Mouse (Mus musculus) right cerebral cortex, adult 18-20 months (tissue): ENCODE measurements at regions not wholly inside any gene's neighbourhood (a gene's known extent, or its start where the extent isn't known, plus 50 kb on each side); places are given as distances from the start of the nearest gene placed in this dataset.
A peak's percentile ranks its signal among the peaks of the same experiment; 100 is the strongest.

ENCODE experiments used
- DNase-seq: peaks from one replicate; pipeline ENCODE4 v3.0.0; 2022; ENCODE audit warnings: mixed read lengths

- DNase-seq = no peak
Measured at GRCm38 (mm10) chr4:124321221-124321620, 289.4 kb downstream of the 3100002H09Rik start.

DNA sequence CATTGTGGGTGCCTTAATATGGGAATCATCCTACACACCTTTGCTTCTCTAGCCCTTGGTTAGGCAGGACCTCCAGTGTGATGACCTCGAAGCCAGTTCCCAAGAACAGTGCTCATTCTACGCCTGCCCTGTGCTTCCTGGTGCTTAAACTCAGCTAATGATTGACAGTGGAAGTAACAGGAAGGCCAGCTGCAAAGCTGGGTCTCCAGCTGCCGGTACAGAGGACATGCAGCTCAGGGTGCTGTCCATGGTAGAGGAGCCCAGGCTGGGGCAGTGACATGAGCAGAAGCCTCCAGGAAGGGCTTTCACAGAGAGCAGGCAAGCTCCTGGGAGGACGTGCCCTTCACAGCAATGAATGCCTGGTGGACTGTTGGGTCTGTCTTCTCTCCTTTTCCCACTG lies 293.6 kb downstream of the 3100002H09Rik start:
- no peak for DNase-seq

DNA sequence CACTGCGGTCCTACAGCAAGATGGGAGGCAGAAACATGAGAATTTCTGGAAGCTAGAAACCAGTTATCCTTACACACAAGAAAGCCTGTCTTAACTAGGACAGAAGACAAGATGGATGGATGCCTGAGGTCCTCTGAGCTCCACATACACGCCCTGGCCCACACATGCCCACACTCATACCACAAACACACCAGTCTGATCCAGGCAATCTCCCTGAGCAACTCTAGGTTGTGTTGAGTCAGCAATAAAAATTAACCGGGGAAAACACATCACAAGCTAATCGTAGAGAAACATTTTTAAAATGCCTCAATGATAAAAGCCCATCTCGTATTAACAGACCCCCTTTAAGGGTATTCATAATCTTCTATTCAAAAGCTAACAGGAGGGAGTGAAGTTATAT lies 298.9 kb downstream of the 3100002H09Rik start:
- no peak for DNase-seq

GRCm38 (mm10) chr4:124310594-124310993 lies 300.0 kb downstream of the 3100002H09Rik start:
- no peak for DNase-seq

GRCm38 (mm10) chr4:124305871-124306555 lies 304.6 kb downstream of the 3100002H09Rik start:
- DNase-seq = peak; percentile 39

DNA sequence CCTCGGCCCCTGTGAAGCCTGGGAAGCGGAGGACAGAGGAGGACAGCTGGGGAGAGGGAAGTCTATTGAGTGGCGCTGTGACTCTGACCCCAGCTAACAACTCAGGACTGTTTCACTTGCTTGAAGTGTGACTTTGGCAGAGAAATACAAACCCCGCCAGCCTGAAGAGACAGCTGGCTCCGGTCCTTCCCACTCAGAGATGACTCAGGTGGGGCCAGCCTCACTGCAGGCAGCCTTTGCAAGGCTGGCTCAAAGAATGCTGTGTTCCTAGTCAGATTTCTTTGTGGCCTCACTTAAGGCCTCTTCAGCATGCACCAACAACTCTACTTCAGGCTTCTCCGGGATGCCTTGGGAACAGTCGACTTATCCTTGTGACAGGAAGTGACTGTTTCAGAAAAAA lies 307.7 kb downstream of the 3100002H09Rik start:
- DNase-seq = peak; percentile 75

GRCm38 (mm10) chr4:124298667-124299437 lies 311.8 kb downstream of the 3100002H09Rik start:
- DNase-seq = no peak

- no peak for DNase-seq
Measured at GRCm38 (mm10) chr4:124292254-124292653, 318.3 kb downstream of the 3100002H09Rik start.

DNA sequence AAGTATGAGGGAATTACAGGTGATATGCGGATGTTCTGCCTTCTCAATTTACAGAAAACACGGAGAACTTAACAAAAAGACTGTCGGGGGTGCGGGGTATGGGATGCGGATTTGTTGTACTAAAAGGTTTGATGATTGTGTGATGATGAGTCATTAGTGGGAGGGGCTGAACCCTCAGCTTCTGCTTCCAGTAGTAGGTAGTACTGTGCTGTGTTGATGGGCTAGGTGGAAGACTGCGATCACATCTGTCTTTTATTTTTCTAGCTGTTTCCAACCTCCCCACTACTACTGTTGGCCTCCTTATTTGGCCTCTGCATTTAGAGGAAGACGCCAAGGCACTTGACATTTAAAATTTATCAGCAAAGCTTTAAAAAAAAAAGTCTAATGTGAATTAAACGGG lies 318.8 kb downstream of the 3100002H09Rik start:
- DNase-seq = no peak

DNA sequence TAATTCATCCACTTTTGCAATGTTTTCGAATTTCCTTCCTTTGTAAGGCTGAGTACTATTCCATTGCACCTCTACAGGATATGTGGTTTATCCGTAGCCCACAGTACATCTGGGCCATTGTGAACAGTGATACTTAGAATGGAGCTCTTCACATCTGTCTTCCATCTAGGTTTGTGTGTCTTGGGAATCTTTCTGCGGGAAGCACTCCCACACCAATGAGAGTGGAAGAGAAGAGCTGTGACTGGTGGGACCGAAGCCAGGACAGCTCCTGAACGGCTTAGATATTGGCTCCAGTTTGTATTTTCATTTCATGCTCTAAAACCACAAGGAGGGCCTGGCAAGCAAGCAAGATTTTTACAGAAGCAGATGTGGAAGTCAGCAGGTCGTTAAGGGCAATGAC lies 323.1 kb downstream of the 3100002H09Rik start:
- no peak for DNase-seq

- no peak for DNase-seq
Measured at GRCm38 (mm10) chr4:124278681-124279080, 331.9 kb downstream of the 3100002H09Rik start.

- DNase-seq = no peak
Measured at GRCm38 (mm10) chr4:124277456-124278181, 333.0 kb downstream of the 3100002H09Rik start.

DNA sequence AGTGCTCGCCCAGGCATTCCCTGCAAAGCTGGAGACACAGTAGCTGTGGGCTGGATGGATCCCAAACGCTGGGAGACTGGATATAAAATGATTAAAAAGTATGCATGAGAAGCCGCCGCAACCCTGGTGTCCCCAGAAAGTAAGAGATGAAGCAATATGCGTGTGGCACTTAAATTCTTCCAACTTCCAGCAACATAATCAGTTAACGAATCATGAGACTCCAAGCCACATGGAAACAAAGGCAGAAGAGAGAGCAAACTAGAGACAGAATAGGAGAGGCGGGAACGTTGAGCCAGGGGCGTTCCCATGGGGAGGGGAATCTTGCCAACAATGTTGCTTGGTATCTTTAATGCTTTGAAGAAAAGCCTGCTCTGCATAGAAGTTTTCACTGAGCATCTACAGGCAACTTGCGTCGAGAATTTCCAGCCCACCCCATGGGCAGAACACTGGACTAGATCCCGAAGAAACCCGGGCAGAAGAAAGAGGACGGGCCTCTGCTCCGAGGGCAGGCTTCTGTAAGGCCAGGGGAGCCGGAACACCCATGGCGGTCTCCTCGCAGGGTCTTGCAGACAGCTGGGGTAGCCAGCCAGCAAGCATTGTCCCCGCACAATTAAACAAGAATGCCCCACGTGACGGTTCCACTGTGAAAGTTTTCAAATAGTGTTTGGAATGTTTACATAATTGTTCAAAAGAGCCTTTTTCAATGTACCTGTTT lies 333.7 kb downstream of the 3100002H09Rik start:
- peak; percentile 30 for DNase-seq

- no peak for DNase-seq
Measured at GRCm38 (mm10) chr4:124272002-124272401, 338.6 kb downstream of the 3100002H09Rik start.

DNA sequence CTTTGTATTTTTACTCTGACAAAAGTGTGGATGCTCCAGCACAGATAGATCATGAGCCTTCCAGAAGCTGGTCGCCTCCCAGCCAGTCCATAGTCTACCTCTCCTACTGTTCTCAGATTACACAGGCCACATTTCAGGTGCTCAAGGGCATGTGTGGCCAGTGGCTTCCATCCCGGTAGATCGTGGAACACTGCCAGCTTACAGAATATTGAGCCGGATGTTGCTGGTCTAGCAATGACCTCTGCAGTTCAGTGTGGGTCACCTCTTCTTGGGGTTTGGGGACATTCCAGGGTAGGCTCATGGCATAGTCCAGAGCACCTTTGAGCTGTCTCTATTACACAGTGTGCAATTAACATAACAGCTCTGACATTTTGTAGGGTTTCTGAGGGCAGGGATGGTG lies 342.2 kb downstream of the 3100002H09Rik start:
- no peak for DNase-seq

DNA sequence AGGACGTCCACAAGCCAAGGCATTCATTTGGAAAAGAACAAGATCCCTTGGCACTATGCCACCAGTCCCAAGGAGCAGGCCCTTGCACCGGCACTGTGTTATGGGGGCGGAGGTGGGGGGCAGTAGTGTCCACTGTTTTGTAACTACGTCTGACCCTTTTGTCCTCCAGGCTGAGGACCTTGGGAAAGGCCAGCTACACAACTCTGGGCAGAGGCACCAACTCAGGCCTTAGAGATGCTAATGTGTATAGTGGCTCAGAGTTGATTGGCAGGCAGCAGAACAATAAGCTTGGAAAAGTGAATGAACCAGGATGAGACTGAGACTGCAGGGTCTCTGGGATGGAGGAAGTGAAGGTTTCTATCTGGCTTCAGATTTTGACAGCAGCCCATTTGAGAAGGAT lies 344.0 kb downstream of the 3100002H09Rik start:
- DNase-seq = no peak

DNA sequence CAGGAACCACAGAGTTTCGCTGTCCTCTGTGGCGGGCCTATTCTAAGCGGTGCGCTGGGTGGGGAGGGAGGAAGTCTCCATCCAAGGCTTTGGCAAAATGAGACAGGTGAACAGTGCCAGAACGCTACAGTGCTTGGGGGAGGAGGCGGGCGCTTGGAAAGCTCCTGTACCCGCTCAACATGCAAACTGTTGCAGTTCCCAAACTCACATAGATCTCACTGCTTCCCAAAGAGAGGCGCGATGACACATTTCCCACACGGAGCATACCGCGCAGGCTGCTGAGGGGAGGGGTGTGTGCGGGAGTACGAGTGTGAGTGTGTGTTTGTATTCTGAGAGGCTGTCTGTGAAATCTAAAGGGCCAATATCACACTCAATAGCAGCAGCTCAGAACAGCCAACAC lies 345.1 kb downstream of the 3100002H09Rik start:
- peak; percentile 76 for DNase-seq

- DNase-seq = no peak
Measured at GRCm38 (mm10) chr4:124257006-124257405, 339.2 kb upstream of the 4930535I16Rik start.

DNA sequence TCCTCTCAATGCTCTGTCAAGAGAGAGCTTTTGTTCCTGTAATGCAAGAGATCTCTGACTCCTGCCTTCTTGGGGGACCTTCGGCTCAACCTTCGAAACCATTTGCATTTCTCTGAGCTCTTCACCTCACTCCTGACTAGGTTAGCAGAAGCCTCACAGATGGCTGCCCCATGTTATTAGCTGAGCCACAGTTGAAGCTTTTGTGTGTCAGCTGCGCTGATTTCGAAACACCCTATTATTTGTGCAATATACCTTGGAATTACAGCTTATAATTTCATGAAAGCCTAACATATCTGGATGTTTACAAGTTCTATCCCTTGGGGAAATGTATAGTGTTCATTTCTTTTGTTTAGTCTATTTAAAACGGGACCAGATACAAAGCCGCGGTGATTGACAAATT lies 338.7 kb upstream of the 4930535I16Rik start:
- no peak for DNase-seq

GRCm38 (mm10) chr4:124255183-124255543 lies 337.3 kb upstream of the 4930535I16Rik start:
- no peak for DNase-seq

DNA sequence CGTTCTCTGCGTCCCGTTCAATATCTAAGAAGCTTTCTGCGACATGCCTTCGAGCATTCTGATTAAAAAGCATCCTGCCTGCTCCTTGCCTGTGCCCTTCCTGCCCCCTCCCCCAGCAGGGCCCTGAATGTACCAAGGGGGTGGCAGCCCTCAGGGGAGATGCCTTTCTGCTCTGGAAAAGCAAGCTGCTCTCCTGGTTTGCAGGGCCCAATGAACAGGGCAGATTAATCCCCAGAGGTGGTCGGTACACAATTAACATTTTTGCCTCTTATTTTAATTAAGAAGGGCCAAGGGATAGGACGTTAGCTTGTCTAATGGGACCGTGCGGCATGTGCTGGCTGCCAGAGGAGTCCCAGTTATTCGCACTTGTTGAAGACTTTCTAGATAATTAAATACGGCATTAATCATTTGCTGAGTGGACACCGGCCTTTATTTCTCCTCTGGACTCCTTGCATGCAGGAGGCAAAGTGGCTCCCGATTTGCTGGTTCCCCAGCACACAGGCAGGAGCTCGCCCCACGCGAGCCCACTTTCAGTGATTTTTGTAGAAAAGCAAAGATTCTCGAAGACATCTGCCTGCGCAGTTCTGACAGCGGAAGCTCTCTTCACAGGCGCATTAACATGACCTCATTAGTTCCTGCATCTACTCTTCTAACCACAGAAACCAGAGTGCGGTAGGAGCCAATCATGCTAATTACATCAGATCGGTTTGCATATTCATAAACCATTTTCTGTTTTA lies 336.8 kb upstream of the 4930535I16Rik start:
- DNase-seq = no peak

DNA sequence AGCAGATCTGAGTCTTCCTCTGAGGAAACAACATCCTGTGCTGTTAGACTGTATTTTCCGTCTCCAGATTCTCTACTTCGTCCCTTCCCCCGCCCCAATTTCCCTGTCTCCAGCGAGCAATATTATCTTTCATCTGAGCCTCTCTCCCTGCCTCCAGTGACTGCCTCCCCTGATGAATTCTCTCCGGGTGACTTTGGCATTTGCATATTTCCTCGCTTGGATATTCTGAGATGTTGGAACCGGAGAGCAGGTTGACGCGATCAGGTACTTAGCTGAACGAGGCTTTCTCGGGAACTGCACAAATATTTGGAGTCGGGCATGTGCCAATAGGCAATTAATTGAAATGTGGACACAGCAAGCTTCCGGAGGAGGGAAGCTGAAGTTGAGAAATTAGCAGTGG lies 323.8 kb upstream of the 4930535I16Rik start:
- DNase-seq = no peak
